Mouse (Mus musculus): ENCODE measurements around the gene Lmo2. TPM values are rescaled to one million over a fixed set of nuclear protein-coding genes. Genes with fewer than 3 reads are reported as not detected.

Lmo2 gene
- 10.6 and 11.1 TPM in 2 replicates for polyA plus RNA-seq (2015; fragmentation: Nextera tagmentation; extraction: Ambion mirVana)

DNA sequence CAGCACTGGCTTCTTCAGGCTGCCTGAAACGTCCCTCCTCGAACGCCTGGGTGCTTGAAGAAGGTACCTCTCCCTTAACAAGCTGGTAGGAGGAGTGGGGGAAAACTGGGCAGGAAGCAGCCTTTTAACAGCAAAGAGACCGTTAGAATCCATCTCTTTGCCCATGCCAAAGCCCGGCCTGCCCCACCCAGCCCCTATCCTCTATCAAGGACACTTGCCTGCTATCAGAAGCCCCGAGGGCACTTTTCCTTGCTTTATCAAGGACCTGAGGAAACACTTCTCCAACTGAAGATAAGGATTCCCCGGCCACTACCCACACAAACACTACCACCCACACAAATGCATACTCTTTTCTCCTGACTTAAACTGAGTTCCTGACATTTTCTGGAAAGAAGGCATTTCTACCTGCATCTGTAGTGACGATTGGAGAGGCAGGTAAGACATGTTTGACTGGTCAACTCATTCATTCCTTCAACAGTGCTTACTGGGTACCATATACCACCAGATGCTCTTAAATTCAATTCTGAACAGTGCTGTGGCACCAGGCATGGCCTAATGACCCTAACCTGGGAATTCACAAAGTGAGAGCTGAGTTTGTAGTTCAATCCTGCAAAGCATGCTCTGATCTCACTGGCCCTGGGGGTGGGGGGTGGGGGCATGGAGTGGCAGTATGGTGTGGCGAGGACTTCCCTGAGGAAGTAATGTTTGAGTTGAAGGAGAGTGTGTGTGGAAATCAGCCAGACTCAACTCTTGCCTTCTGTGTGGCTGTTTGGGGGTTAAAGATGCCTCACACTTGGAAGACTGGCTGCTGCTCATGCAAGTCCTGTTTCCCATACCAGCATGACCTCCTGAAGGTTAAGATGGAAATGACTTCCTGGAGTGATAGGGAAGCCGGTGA lies at the start of gene Lmo2:
Lmo2 (plus strand) TSS at position 338 of the 898 bp plus-strand sequence.
- H3K27ac ChIP-seq (replicated peaks) = no peak within 1 kb of the TSS
- H3K4me1 ChIP-seq (replicated peaks; ENCODE audit: control insufficient read depth, insufficient read depth) = no peaks in the 10 kb centered on the region
- H3K36me3 ChIP-seq (ENCODE audit: control insufficient read depth, insufficient read depth, low read length) = no peaks in the 10 kb centered on the region
- no peaks in the 10 kb centered on the region for H3K9me3 ChIP-seq (ENCODE audit: control insufficient read depth, low read length)
- H3K9ac ChIP-seq (ENCODE audit: low read length) = no peak within 1 kb of the TSS
- H3K4me3 ChIP-seq (ENCODE audit: low read depth, low read length) = no peak within 1 kb of the TSS
- H3K27me3 ChIP-seq (ENCODE audit: control insufficient read depth, insufficient read depth, low read length) = no peaks in the 10 kb centered on the region
- DNase-seq (ENCODE audit: low spot score) (no peak), ATAC-seq (ENCODE audit: low FRiP score, low TSS enrichment) (no peak)
- H3K4me2 ChIP-seq (replicated peaks; ENCODE audit: low read depth) = no peak within 1 kb of the TSS
- 55% methylated on average over 10 of the region's 10 CpGs for WGBS
- no peak for TF ChIP-seq EP300 (optimal IDR thresholded peaks at IDR 0.05)
- no peak for TF ChIP-seq CTCF (IDR thresholded peaks at IDR 0.05; ENCODE audit: low read depth)

DNA sequence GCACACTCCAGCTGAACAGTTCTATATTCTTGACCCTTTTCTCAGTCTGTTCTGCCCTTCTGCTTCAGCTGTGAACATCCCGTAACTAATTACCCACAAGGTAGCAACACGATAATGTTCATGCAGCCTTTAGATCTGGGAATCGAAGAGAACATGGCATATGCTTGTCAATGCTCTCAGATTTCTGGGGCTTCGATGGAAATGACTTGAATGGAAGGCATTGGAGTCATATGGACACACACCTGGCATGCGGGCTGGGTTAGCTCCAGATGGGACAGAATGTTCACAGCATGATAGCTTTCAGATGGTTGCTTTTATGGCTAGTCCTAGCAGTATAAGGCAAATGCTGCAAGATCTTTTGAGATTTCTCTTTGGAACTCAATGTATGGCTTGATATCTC lies 47.2 kb upstream of the Lmo2 start:
- Histone ChIP-seq H3K9me3 (ENCODE audit: control insufficient read depth, low read length) (no peaks in the 10 kb centered on the region), H3K27ac (replicated peaks) (no peak overlapping the region), H3K4me1 (replicated peaks; ENCODE audit: control insufficient read depth, insufficient read depth) (no peaks in the 10 kb centered on the region), H3K4me2 (replicated peaks; ENCODE audit: low read depth) (no peak overlapping the region), H3K27me3 (ENCODE audit: control insufficient read depth, insufficient read depth, low read length) (no peaks in the 10 kb centered on the region), H3K9ac (ENCODE audit: low read length) (no peak overlapping the region), H3K36me3 (ENCODE audit: control insufficient read depth, insufficient read depth, low read length) (no peaks in the 10 kb centered on the region), H3K4me3 (ENCODE audit: low read depth, low read length) (no peak overlapping the region)
- ATAC-seq (ENCODE audit: low FRiP score, low TSS enrichment) (no peak), DNase-seq (ENCODE audit: low spot score) (no peak)
- TF ChIP-seq CTCF (IDR thresholded peaks at IDR 0.05; ENCODE audit: low read depth) (no peak), EP300 (optimal IDR thresholded peaks at IDR 0.05) (no peak)
- WGBS = 91% methylated on average over 5 of the region's 5 CpGs

DNA sequence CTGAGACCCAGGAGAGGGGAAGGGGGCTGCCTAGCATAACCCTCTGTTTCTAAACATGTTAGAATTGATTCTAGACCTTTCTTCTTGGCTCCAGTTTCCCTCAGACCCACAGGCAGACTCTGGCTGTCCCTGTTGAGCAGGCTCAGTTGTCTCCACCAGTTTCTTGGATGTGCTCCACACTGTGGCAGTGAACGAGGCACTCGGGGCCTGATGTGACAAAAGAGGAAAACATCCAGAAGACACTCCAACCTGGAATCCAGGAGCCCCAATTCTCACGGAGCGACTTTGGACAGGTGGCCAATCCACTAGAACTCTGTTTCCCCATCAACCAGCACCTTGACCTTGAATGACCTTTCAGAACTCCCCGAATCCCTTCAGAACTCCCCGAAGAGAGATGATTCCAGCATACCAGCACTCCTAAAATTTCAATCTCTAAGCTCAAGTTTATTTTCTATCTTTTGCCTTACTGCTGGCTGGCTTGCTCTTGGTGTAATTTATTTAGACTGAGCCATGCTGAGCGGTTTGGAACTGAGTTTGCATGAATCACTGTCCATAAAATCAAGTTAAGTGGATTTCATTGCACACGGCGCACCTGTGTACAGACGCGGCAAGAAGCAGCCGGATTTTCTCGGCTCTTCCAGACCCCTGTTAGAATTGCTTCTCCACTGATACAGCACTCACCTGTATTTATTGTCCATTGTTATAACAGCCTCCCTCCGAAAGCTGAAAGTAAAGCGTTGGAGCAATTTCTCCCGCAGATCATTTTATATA lies 45.1 kb upstream of the Lmo2 start:
- Histone ChIP-seq H3K9ac (ENCODE audit: low read length) (no peak overlapping the region), H3K9me3 (ENCODE audit: control insufficient read depth, low read length) (no peaks in the 10 kb centered on the region), H3K36me3 (ENCODE audit: control insufficient read depth, insufficient read depth, low read length) (no peaks in the 10 kb centered on the region), H3K27me3 (ENCODE audit: control insufficient read depth, insufficient read depth, low read length) (no peaks in the 10 kb centered on the region), H3K4me3 (ENCODE audit: low read depth, low read length) (no peak overlapping the region), H3K4me1 (replicated peaks; ENCODE audit: control insufficient read depth, insufficient read depth) (no peaks in the 10 kb centered on the region), H3K4me2 (replicated peaks; ENCODE audit: low read depth) (no peak overlapping the region), H3K27ac (replicated peaks) (no peak overlapping the region)
- TF ChIP-seq CTCF (IDR thresholded peaks at IDR 0.05; ENCODE audit: low read depth) = no peak
- TF ChIP-seq EP300 (optimal IDR thresholded peaks at IDR 0.05) = no peak
- 77% methylated on average over 16 of the region's 16 CpGs for WGBS
- no peak for DNase-seq (ENCODE audit: low spot score)
- no peak for ATAC-seq (ENCODE audit: low FRiP score, low TSS enrichment)

DNA sequence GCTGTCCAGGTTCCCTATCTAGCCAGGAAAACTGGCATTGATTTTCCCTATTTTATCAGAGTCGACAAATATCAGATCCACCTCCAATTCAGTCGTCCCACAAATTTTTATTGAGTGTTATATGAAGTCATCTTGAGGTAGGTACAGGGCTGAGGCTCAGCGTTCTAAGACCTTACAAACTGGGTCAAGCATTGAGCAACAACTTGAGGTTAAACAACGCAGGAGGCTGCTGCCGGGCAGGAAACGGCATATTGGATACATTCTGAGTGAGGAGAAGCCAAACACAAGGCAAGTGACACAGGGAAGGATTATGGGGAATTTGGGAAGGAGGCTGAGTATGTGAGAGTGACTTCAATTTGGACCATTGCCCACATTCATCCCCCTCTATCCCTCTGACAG lies 44.5 kb upstream of the Lmo2 start:
- TF ChIP-seq EP300 (optimal IDR thresholded peaks at IDR 0.05) (no peak), CTCF (IDR thresholded peaks at IDR 0.05; ENCODE audit: low read depth) (no peak)
- no peaks in the 10 kb centered on the region for H3K4me1 ChIP-seq (replicated peaks; ENCODE audit: control insufficient read depth, insufficient read depth)
- H3K27me3 ChIP-seq (ENCODE audit: control insufficient read depth, insufficient read depth, low read length) = no peaks in the 10 kb centered on the region
- H3K27ac ChIP-seq (replicated peaks) = no peak overlapping the region
- 60% methylated on average over 6 of the region's 6 CpGs for WGBS
- no peak for DNase-seq (ENCODE audit: low spot score)
- no peaks in the 10 kb centered on the region for H3K36me3 ChIP-seq (ENCODE audit: control insufficient read depth, insufficient read depth, low read length)
- no peaks in the 10 kb centered on the region for H3K9me3 ChIP-seq (ENCODE audit: control insufficient read depth, low read length)
- H3K4me3 ChIP-seq (ENCODE audit: low read depth, low read length) = no peak overlapping the region
- no peak overlapping the region for H3K4me2 ChIP-seq (replicated peaks; ENCODE audit: low read depth)
- no peak overlapping the region for H3K9ac ChIP-seq (ENCODE audit: low read length)
- no peak for ATAC-seq (ENCODE audit: low FRiP score, low TSS enrichment)

DNA sequence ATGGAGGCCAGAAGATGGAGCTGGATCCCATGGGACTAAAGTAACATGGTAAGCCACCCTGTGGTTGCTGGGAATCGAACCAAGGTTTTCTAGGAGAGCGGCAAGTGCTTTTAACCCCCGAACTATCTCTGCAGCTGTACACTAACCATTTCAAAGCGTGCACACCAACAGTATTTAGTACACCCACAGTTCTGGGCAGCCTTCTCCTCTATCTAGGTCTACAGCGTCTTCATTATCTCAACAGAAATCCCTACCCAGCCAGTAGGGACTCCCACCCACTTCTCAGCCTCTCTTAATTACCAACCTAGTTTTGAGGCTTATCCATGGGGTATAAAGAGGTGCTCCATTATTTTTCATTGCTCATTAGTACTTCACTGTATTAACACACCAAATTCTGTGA lies 41.7 kb upstream of the Lmo2 start:
- no peaks in the 10 kb centered on the region for H3K36me3 ChIP-seq (ENCODE audit: control insufficient read depth, insufficient read depth, low read length)
- TF ChIP-seq CTCF (IDR thresholded peaks at IDR 0.05; ENCODE audit: low read depth) = no peak
- no peak for TF ChIP-seq EP300 (optimal IDR thresholded peaks at IDR 0.05)
- ATAC-seq (ENCODE audit: low FRiP score, low TSS enrichment) = no peak
- WGBS = 87% methylated on average over 5 of the region's 5 CpGs
- H3K9ac ChIP-seq (ENCODE audit: low read length) = no peak overlapping the region
- DNase-seq (ENCODE audit: low spot score) = no peak
- no peaks in the 10 kb centered on the region for H3K9me3 ChIP-seq (ENCODE audit: control insufficient read depth, low read length)
- no peaks in the 10 kb centered on the region for H3K27me3 ChIP-seq (ENCODE audit: control insufficient read depth, insufficient read depth, low read length)
- H3K27ac ChIP-seq (replicated peaks) = no peak overlapping the region
- H3K4me2 ChIP-seq (replicated peaks; ENCODE audit: low read depth) = no peak overlapping the region
- no peaks in the 10 kb centered on the region for H3K4me1 ChIP-seq (replicated peaks; ENCODE audit: control insufficient read depth, insufficient read depth)
- no peak overlapping the region for H3K4me3 ChIP-seq (ENCODE audit: low read depth, low read length)

DNA sequence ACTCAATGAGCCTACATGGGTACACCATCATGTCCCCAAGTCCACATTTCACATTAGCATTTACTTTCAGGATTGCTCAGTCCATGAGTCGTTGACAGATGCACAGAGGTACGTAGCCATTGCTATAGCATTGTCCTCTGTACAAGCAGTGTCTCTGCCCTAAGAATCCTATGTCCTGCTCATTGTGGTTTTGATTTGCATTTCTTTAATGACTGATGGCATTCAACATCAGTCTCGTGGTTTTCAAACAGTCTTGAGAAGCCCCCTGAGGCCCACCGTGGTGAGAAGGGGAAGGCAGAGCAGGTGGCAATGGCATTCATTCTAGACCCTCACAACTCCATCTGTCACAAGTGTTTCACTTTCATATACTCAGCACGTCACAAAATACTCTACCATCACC lies 40.4 kb upstream of the Lmo2 start:
- Histone ChIP-seq H3K27ac (replicated peaks) (no peak overlapping the region), H3K36me3 (ENCODE audit: control insufficient read depth, insufficient read depth, low read length) (no peaks in the 10 kb centered on the region), H3K9me3 (ENCODE audit: control insufficient read depth, low read length) (no peaks in the 10 kb centered on the region), H3K4me2 (replicated peaks; ENCODE audit: low read depth) (no peak overlapping the region), H3K9ac (ENCODE audit: low read length) (no peak overlapping the region), H3K4me3 (ENCODE audit: low read depth, low read length) (no peak overlapping the region), H3K27me3 (ENCODE audit: control insufficient read depth, insufficient read depth, low read length) (no peaks in the 10 kb centered on the region), H3K4me1 (replicated peaks; ENCODE audit: control insufficient read depth, insufficient read depth) (no peaks in the 10 kb centered on the region)
- DNase-seq (ENCODE audit: low spot score) = no peak
- ATAC-seq (ENCODE audit: low FRiP score, low TSS enrichment) = no peak
- WGBS = 73% methylated on average over 5 of the region's 5 CpGs
- no peak for TF ChIP-seq EP300 (optimal IDR thresholded peaks at IDR 0.05)
